Mouse (Mus musculus): ENCODE results near the gene Ankrd55.

Gene Ankrd55

GRCm38 (mm10) chr13:112288225-112289178 is at the start of gene Ankrd55:
Gene Ankrd55 (plus strand): TSS chr13:112288451.
- in situ Hi-C loops (cut with MboI), result loop anchor here (25.0 kb wide), 1 partner anchor 599 kb away; no protein-coding TSS in a partner anchor

GRCm38 (mm10) chr13:112239239-112239638 is 49.0 kb upstream of the Ankrd55 start:
- in situ Hi-C loops (cut with MboI), result no loop called here

GRCm38 (mm10) chr13:112241431-112241830 is 46.8 kb upstream of the Ankrd55 start:
- in situ Hi-C loops (cut with MboI), result no loop called here

- in situ Hi-C loops (cut with MboI), result no loop called here
These were observed 43.1 kb upstream of the Ankrd55 start for GRCm38 (mm10) chr13:112245131-112245530.

- in situ Hi-C loops (cut with MboI), result loop anchor here (10.0 to 25.0 kb wide), 2 partner anchors 247 to 714 kb away; partner anchors contain the start of gene Gm49496
These were observed 36.8 kb upstream of the Ankrd55 start for GRCm38 (mm10) chr13:112251433-112251832.

GRCm38 (mm10) chr13:112252012-112252411 is 36.2 kb upstream of the Ankrd55 start:
- in situ Hi-C loops (cut with MboI), result loop anchor here (10.0 to 25.0 kb wide), 2 partner anchors 247 to 715 kb away; partner anchors contain the start of gene Gm49496

- in situ Hi-C loops (cut with MboI), result loop anchor here (10.0 to 25.0 kb wide), 2 partner anchors 248 to 716 kb away; partner anchors contain the start of gene Gm49496
These were observed 35.1 kb upstream of the Ankrd55 start for GRCm38 (mm10) chr13:112252991-112253620.

DNA sequence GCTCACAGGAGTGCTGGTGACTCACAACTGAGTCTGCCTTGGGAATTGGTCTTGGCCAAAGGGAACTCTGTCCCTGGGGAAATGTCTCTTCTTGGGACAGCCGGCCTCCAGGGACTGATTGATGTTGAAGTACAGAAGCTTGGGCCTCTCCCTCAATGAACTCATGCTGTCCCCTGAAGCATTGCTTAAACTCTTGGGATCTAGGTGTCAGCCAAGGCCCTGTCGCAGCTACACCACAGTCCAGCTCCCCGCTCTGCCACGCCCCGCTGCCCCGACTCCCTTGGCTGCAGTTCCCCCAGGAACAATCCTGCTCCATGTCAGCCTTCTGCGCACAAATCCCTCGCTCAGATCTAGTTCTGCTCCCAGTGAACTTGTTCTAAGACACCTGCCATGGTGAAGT is 34.1 kb upstream of the Ankrd55 start:
- in situ Hi-C loops (cut with MboI), result loop anchor here (10.0 to 25.0 kb wide), 2 partner anchors 249 to 717 kb away; partner anchors contain the start of gene Gm49496

DNA sequence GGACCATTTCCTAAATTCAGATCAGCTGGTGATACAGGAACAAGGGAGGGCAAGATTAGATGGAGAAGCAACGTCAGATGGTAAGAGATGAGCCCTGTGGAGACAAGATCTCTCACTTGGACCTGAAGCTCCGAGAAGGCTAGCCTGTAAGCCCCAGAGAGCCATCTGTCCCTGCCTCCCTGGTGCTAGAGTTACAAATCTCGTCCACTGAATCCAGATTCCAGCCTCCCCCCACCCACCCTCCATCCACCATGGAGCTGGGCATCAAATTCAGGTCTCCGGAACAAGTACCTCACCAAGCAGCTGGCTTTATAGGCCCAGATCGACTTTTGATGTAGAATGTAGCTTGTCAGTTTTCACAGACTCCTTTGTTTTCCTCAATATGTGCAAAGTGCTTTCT is 32.4 kb upstream of the Ankrd55 start:
- in situ Hi-C loops (cut with MboI), result loop anchor here (10.0 to 25.0 kb wide), 2 partner anchors 251 to 719 kb away; partner anchors contain the start of gene Gm49496

- in situ Hi-C loops (cut with MboI), result loop anchor here (10.0 to 25.0 kb wide), 2 partner anchors 254 to 721 kb away; partner anchors contain the start of gene Gm49496
These were observed 29.8 kb upstream of the Ankrd55 start for GRCm38 (mm10) chr13:112258478-112258877.

DNA sequence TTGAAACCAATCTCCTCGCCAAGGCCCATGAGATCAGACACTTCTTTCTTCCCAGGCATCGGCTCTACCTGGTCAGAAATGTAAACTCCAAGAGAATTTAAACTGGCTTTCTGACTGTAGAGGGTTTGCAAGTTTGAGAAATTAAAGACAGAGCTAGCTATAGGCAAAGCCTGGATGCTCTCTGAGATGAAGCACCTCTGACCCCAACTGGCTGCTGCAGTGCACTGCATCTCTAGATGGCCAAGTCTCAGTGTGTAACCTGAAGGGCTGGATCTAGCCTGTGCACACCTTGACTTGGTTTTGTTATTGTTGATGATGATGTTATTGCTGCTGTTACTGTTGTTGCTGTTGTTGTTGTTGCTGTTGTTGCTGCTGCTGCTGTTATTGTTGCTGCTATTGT is 28.9 kb upstream of the Ankrd55 start:
- in situ Hi-C loops (cut with MboI), result loop anchor here (10.0 to 25.0 kb wide), 2 partner anchors 255 to 722 kb away; partner anchors contain the start of gene Gm49496

GRCm38 (mm10) chr13:112264666-112265065 is 23.6 kb upstream of the Ankrd55 start:
- in situ Hi-C loops (cut with MboI), result loop anchor here (5.0 to 25.0 kb wide), 2 partner anchors 477 to 727 kb away; partner anchors contain the start of gene Gm49496

- in situ Hi-C loops (cut with MboI), result loop anchor here (25.0 kb wide), 1 partner anchor 735 kb away; the partner anchor contains the start of gene Gm49496
These were observed 16.2 kb upstream of the Ankrd55 start for GRCm38 (mm10) chr13:112271901-112272537.

DNA sequence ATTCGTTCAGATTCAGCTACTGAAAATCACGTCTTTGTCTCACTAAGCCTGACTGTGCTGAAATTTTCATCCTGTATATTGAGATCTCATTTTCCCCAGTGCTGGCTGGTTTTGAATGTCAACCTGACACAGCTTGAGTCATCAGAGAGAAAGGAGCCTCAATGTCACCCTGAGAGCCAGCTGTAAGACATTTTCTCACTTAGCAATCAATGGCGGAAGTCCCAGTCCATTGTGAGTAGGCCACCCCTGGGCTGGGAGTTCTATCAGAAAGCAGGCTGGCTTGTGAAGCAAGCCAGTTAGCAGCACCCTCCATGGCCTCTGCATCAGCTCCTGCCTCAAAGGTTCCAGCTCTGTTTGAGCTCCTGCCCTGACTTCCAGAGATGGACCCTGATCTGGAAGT is 13.6 kb upstream of the Ankrd55 start:
- in situ Hi-C loops (cut with MboI), result loop anchor here (25.0 kb wide), 2 partner anchors 613 to 737 kb away; partner anchors contain the start of gene Gm49496

DNA sequence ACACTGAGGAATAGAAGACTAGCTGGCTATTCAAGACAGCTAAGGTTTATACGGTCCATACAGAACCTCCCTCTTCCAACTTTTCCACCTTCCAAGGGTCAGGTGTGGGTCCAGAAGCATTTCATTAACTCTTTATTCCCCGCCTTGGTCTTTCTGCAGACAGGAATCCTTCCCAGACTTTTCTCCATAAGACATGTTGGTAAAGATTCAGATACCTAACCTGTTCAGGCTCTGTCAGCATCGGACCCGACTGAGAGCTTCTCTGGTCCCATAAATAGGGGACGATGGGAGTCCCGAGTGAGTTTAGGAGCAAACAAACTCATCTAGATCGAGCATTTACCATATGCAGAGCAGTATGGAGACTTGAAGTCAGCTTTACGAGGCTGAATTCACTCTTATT is 12.3 kb upstream of the Ankrd55 start:
- in situ Hi-C loops (cut with MboI), result loop anchor here (25.0 kb wide), 1 partner anchor 611 kb away; no protein-coding TSS in a partner anchor

DNA sequence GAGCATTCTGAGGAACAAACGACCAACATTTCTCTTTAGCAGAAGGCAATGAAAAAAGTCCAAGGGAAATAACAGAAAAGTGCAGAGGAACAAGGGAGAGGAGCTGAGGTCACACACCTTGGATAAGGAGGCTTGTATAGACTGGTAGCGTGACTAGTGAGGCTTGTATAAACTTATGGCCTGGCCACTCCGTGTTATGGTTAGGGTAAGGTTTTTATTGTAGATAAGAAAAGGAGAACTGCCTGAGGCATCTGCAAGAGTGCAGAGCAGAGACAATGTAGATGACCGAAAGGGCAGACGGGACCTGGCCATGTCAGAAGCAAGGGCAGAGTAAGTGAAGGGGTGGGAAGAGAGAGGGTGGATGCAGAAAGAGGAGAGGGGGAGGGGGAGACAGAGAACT is 10.7 kb upstream of the Ankrd55 start:
- in situ Hi-C loops (cut with MboI), result loop anchor here (25.0 kb wide), 1 partner anchor 610 kb away; no protein-coding TSS in a partner anchor

DNA sequence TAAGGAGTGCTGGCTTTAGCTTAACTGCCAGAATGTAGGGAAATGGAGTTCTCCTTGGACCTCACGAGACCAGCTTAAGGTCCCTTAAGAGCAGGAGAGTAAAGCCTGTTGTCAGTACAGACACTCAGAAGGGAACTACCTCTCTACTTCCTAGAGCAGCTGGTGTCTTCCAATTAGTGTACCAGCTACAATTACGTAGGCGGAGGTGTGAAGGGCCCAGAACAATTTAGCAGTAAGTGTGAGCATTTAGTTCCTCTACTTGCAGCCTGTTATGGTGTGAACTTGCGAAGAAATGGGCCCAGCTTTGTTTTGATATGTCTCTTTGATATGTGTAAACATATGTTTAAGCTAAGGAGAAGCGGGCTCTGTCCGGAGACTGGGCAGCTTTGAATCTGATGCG is 10.0 kb upstream of the Ankrd55 start:
- in situ Hi-C loops (cut with MboI), result loop anchor here (25.0 kb wide), 1 partner anchor 609 kb away; no protein-coding TSS in a partner anchor

GRCm38 (mm10) chr13:112287135-112287534 is 1.1 kb upstream of the Ankrd55 start:
- in situ Hi-C loops (cut with MboI), result loop anchor here (25.0 kb wide), 1 partner anchor 600 kb away; no protein-coding TSS in a partner anchor

- in situ Hi-C loops (cut with MboI), result loop anchor here (25.0 kb wide), 1 partner anchor 600 kb away; no protein-coding TSS in a partner anchor
These were observed 553 bp upstream of the Ankrd55 start for GRCm38 (mm10) chr13:112287571-112288224.

GRCm38 (mm10) chr13:112289338-112289737 is 1.1 kb downstream of the Ankrd55 start:
- in situ Hi-C loops (cut with MboI), result loop anchor here (25.0 kb wide), 1 partner anchor 598 kb away; no protein-coding TSS in a partner anchor
